In genomic region chr1:52150676-52151075, GRCm38 (mm10) we compare ENCODE assay signal across 8 mouse cellular contexts. TPM values are rescaled to one million over a fixed set of nuclear protein-coding genes. Genes with fewer than 3 reads are reported as not detected.
DNase-seq lines count a peak whose midpoint lies in the region; ATAC-seq and TF ChIP-seq lines count a peak whose summit lies in the region.

No protein-coding gene starts in this region.

- TF ChIP-seq CTCF in cerebellum, adult 2 months (IDR thresholded peaks at IDR 0.05; ENCODE audit: borderline replicate concordance, insufficient read depth, low read depth, low read length), result no peak

- no peaks in the 10 kb centered on the region for H3K27me3 ChIP-seq in cerebellum, adult 2 months (ENCODE audit: control insufficient read depth, insufficient read depth, low read length)

- DNase-seq in cerebellum, adult 2 months, result peak; percentile 41 to 57
- DNase-seq in cerebellum, postnatal 4 days (ENCODE audit: low spot score in 2 of 2), result no peak
- peak; percentile 7 for DNase-seq in lung, postnatal 10 days
- DNase-seq in lung, postnatal 14 days, result no peak
- DNase-seq in thymus, postnatal 10 days (ENCODE audit: low spot score in 2 of 2), result peak; percentile 78 to 84
- no peak for DNase-seq in spleen, postnatal 14 days (ENCODE audit: low spot score in 2 of 2)
- DNase-seq in natural killer cell, adult 2 months (ENCODE audit: low spot score in 2 of 2), result no peak

- H3K4me1 ChIP-seq in cerebellum, adult 2 months (ENCODE audit: control insufficient read depth, insufficient read depth, low read length), result peaks cover 22% of the 10 kb centered on the region

- TF ChIP-seq POLR2A in cerebellum, adult 2 months (IDR thresholded peaks at IDR 0.05; ENCODE audit: borderline replicate concordance, insufficient read depth, low read length), result no peak

- WGBS in cerebellum, adult 2 months, result 13% methylated on average over 11 of the region's 11 CpGs

- H3K4me3 ChIP-seq in cerebellum, adult 2 months (replicated peaks; ENCODE audit: insufficient read depth, low read depth, low read length), result no peak overlapping the region

- H3K27ac ChIP-seq in cerebellum, adult 2 months (ENCODE audit: insufficient read depth, low read length), result peak overlapping the region; percentile 46

- ATAC-seq in inflammation-experienced regulatory T-cells, adult 6 months, result peak; percentile 19

RNA-seq across cellular contexts. Expression of gene Stat1, which starts 31.4 kb away (rescaled TPM):
- 25.1 TPM in 2 replicates for polyA plus RNA-seq in cerebellum, adult 2 months (2012; rRNA removed)
- 1,000 to 10,000 TPM in 2 of 3 experiments, 100 to 1,000 TPM in 1; 639 to 1,069 (median 1,003) TPM for polyA plus RNA-seq in inflammation-experienced regulatory T-cells, adult 6 months (2017; shearing (Covaris generic))

Comparison
In these comparisons a context has a peak if more than half of its experiments do, and no peak if none do; other contexts are left out.
1. DNase-seq: peak in cerebellum, adult 2 months (2 of 2), lung, postnatal 10 days (single experiment) and thymus, postnatal 10 days (2 of 2); none in cerebellum, postnatal 4 days (0 of 2), lung, postnatal 14 days (single experiment), spleen, postnatal 14 days (0 of 2) and natural killer cell, adult 2 months (0 of 2).
2. RNA of gene Stat1, which starts 31.4 kb away (polyA plus RNA-seq): 639 to 1,069 TPM in inflammation-experienced regulatory T-cells, adult 6 months; 25.1 TPM in cerebellum, adult 2 months; every median in the first group is over 10 times any median in the second.